Mouse (Mus musculus): Measurements from ENCODE around the gene Unc13a. TPM values are rescaled to one million over a fixed set of nuclear protein-coding genes. Genes with fewer than 3 reads are reported as not detected.

Gene Unc13a
- total RNA-seq, 2 experiments from 2014 or later: 278 to 328 TPM

GRCm38 (mm10) chr8:71629096-71629697 lies 42.4 kb downstream of the Unc13a start:
- intact Hi-C loops (cut with DNase I): no loop called here
- DNase-seq (ENCODE audit: low spot score in 2 of 2): peak; percentile 90 to 92

- intact Hi-C loops (cut with DNase I): no loop called here
- no peak for DNase-seq (ENCODE audit: low spot score in 2 of 2)
Observed at GRCm38 (mm10) chr8:71628396-71629095, 43.0 kb downstream of the Unc13a start.

GRCm38 (mm10) chr8:71627265-71628099 lies 44.1 kb downstream of the Unc13a start:
- no peak for DNase-seq (ENCODE audit: low spot score in 2 of 2)
- intact Hi-C loops (cut with DNase I): no loop called here

- intact Hi-C loops (cut with DNase I): no loop called here
- no peak for DNase-seq (ENCODE audit: low spot score in 2 of 2)
Observed at GRCm38 (mm10) chr8:71626753-71627152, 44.8 kb downstream of the Unc13a start.

- DNase-seq (ENCODE audit: low spot score in 2 of 2): no peak
- intact Hi-C loops (cut with DNase I): no loop called here
Observed at GRCm38 (mm10) chr8:71625088-71625487, 46.5 kb downstream of the Unc13a start.

- DNase-seq (ENCODE audit: low spot score in 2 of 2): no peak
- intact Hi-C loops (cut with DNase I): no loop called here
Observed at GRCm38 (mm10) chr8:71619786-71620185, 51.8 kb downstream of the Unc13a start.

GRCm38 (mm10) chr8:71613418-71613817 lies 58.1 kb downstream of the Unc13a start:
- no peak for DNase-seq (ENCODE audit: low spot score in 2 of 2)
- intact Hi-C loops (cut with DNase I): loop anchor here (5.0 kb wide), 1 partner anchor 49 kb away; no protein-coding TSS in a partner anchor

- no peak for DNase-seq (ENCODE audit: low spot score in 2 of 2)
- intact Hi-C loops (cut with DNase I): loop anchor here (5.0 kb wide), 1 partner anchor 50 kb away; no protein-coding TSS in a partner anchor
Observed at GRCm38 (mm10) chr8:71612141-71612540, 59.4 kb downstream of the Unc13a start.

GRCm38 (mm10) chr8:71610822-71611651 lies 60.5 kb downstream of the Unc13a start, which contains the start of gene Colgalt1:
Gene Colgalt1, plus strand, starts transcription at chr8:71610998.
- DNase-seq (ENCODE audit: low spot score in 2 of 2): peak; percentile 98
- intact Hi-C loops (cut with DNase I): loop anchor here (5.0 kb wide), 1 partner anchor 51 kb away; no protein-coding TSS in a partner anchor

GRCm38 (mm10) chr8:71604021-71604420 lies 67.5 kb downstream of the Unc13a start:
- intact Hi-C loops (cut with DNase I): no loop called here
- DNase-seq (ENCODE audit: low spot score in 2 of 2): no peak

GRCm38 (mm10) chr8:71602666-71603334 lies 68.8 kb downstream of the Unc13a start:
- intact Hi-C loops (cut with DNase I): no loop called here
- DNase-seq (ENCODE audit: low spot score in 2 of 2): no peak

GRCm38 (mm10) chr8:71601939-71602665 lies 69.5 kb downstream of the Unc13a start:
- intact Hi-C loops (cut with DNase I): no loop called here
- DNase-seq (ENCODE audit: low spot score in 2 of 2): no peak

- no peak for DNase-seq (ENCODE audit: low spot score in 2 of 2)
- intact Hi-C loops (cut with DNase I): loop anchor here (2.0 to 5.0 kb wide), 2 partner anchors 42 to 63 kb away; no protein-coding TSS in a partner anchor
Observed at GRCm38 (mm10) chr8:71598841-71599240, 72.7 kb downstream of the Unc13a start.

- no peak for DNase-seq (ENCODE audit: low spot score in 2 of 2)
- intact Hi-C loops (cut with DNase I): loop anchor here (2.0 to 5.0 kb wide), 2 partner anchors 42 to 64 kb away; no protein-coding TSS in a partner anchor
Observed at GRCm38 (mm10) chr8:71598375-71598774, 73.2 kb downstream of the Unc13a start.

- no peak for DNase-seq (ENCODE audit: low spot score in 2 of 2)
- intact Hi-C loops (cut with DNase I): loop anchor here (2.0 to 5.0 kb wide), 2 partner anchors 35 to 65 kb away; no protein-coding TSS in a partner anchor
Observed at GRCm38 (mm10) chr8:71597451-71597850, 74.1 kb downstream of the Unc13a start, which contains the start of gene Fam129c. Gene Fam129c, plus strand, starts transcription at chr8:71597648.

GRCm38 (mm10) chr8:71596798-71597197 lies 74.8 kb downstream of the Unc13a start:
- intact Hi-C loops (cut with DNase I): loop anchor here (2.0 to 5.0 kb wide), 2 partner anchors 34 to 66 kb away; no protein-coding TSS in a partner anchor
- DNase-seq (ENCODE audit: low spot score in 2 of 2): no peak

GRCm38 (mm10) chr8:71596384-71596783 lies 75.2 kb downstream of the Unc13a start:
- intact Hi-C loops (cut with DNase I): loop anchor here (2.0 to 5.0 kb wide), 2 partner anchors 34 to 66 kb away; no protein-coding TSS in a partner anchor
- DNase-seq (ENCODE audit: low spot score in 2 of 2): no peak

- DNase-seq (ENCODE audit: low spot score in 2 of 2): peak; percentile 87 to 88
- intact Hi-C loops (cut with DNase I): loop anchor here (2.0 to 5.0 kb wide), 2 partner anchors 33 to 66 kb away; no protein-coding TSS in a partner anchor
Observed at GRCm38 (mm10) chr8:71595862-71596261, 75.7 kb downstream of the Unc13a start.

Measured in left cerebral cortex, postnatal 36 days (tissue).